Mouse (Mus musculus): ENCODE results near the gene Ppat. TPM values are rescaled to one million over a fixed set of nuclear protein-coding genes. Genes with fewer than 3 reads are reported as not detected.
"Not testable (repeated sequence)": the region's sequence is repeated elsewhere in the genome, so short reads cannot be mapped to it uniquely, and the experiment has no call there.

Gene Ppat
- polyA plus RNA-seq (2015; fragmentation: Nextera tagmentation; extraction: Ambion mirVana) = 20.8 and 25.0 TPM in 2 replicates

DNA sequence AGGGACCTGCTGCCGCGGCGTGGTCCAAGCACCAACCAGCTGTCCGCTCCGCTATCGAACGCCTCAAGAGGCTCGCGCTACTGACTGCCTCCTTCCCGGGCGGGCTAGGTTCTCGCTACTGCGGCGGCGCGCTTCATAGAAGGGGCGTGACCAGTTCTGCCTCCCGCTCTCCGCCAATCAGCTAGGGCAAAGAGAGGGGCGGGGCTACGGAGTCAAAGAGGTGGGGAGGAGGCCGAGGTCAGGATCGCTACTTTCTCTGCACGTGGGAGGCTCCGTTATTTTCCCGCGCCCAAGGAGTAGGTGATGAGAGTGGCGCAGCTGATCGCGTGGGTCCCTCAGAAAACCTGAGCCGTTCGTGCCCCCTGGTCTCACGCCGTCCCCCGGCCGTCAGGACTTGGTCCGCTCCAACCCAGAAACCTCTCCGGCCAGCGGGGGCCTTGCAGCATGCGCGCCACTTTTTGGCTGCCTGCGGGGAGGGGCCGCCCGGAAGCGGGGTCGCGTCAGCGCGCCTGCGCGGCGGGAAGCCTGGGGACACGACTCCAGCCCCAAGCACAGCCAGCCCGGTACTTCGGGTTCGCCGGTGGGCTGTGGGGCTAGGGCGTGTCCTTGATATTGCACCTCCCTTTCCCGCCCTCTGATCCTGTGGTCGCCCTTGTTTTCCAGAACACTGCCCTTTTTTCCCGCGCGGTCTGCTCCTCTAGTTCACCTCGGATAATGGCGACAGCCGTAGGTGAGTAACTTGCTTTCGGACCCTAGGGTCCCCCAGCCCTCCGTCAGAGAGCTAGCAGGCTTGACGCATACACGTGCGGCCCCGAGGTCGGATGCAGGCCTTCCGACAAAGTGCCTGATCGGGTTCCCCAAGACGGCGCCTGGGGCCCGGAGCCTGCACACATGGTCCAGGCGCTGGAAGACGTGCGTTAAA is at the start of gene Ppat, which contains the start of gene Paics:
TSS of gene Ppat (minus strand) at position 473 of the 922 bp plus-strand sequence.
TSS of gene Paics (plus strand) at position 202 of the 922 bp plus-strand sequence.
- ATAC-seq (ENCODE audit: extremely low read depth, insufficient number of reproducible peaks, low FRiP score, low TSS enrichment) = peak; percentile 95
- H3K4me1 ChIP-seq = peaks cover 74% of the 10 kb centered on the region
- H3K9me3 ChIP-seq = no peaks in the 10 kb centered on the region
- H3K9ac ChIP-seq = peak within 1 kb of the TSS; percentile 92
- under 1% methylated on average over 81 of the region's 81 CpGs for WGBS
- H3K4me2 ChIP-seq = peak within 1 kb of the TSS; percentile 93
- H3K4me3 ChIP-seq = peak within 1 kb of the TSS; percentile 88
- peak within 1 kb of the TSS; percentile 91 for H3K27ac ChIP-seq (replicated peaks)
- peaks cover 35% of the 10 kb centered on the region for H3K36me3 ChIP-seq
- H3K27me3 ChIP-seq (replicated peaks) = no peaks in the 10 kb centered on the region

DNA sequence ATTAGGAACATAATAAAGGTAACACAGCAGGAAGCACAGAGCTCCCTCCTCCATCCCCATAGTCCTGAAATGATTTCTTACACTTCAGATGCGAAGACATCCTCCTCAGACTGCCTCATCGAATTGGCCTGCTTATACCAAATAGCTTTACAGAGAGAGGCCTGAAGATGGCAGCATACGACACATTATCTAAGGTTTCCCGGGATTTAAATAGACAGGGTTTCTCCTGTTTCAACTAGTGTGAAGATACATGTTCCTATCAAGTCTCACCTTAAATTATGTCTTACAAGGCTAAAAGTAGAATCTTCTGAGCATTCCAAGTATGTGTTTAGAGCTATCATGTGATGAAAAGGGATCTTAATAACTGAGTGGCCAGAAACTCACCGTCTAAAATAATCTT is 47.0 kb upstream of the Ppat start:
- Histone ChIP-seq H3K27me3 (replicated peaks) (no peaks in the 10 kb centered on the region), H3K36me3 (peaks cover 78% of the 10 kb centered on the region), H3K9me3 (no peaks in the 10 kb centered on the region), H3K27ac (replicated peaks) (no peak overlapping the region), H3K4me2 (no peak overlapping the region), H3K4me1 (no peaks in the 10 kb centered on the region), H3K4me3 (no peak overlapping the region), H3K9ac (no peak overlapping the region)
- 46% methylated on average over 5 of the region's 5 CpGs for WGBS
- no peak for ATAC-seq (ENCODE audit: extremely low read depth, insufficient number of reproducible peaks, low FRiP score, low TSS enrichment)

DNA sequence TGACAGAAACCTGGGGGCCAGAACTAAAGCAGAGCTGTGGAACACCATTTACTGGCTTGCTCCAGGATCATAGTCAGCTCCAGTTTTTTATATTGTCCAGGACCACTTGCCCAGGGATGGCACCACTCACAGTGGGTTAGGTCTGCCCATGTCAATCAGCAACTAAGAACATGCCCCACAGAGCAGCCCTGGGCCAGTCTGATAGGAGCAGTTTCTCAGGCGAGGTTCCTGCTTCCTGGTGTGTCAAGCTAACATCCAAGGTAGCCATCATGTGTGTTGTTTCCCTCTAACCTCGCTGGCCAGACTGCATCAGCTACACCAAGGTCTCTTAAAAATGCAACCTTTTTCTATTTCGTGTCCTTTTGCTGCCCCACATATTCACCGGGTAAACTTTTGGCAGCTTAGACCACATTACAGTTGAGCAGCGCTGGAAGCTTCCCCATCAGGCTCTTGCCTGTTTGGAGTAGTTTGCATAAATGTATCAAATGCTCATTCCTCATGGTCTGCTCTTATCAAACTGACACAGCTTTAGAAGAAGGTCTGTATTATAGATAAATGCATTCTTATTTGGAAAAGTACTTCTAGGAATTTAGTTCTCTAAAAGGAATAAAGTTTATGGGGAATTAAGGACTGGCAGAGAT is 41.9 kb upstream of the Ppat start:
- Histone ChIP-seq H3K9ac (no peak overlapping the region), H3K27ac (replicated peaks) (no peak overlapping the region), H3K4me3 (no peak overlapping the region), H3K4me2 (no peak overlapping the region), H3K27me3 (replicated peaks) (no peaks in the 10 kb centered on the region), H3K36me3 (peaks cover 94% of the 10 kb centered on the region), H3K4me1 (no peaks in the 10 kb centered on the region), H3K9me3 (no peaks in the 10 kb centered on the region)
- no peak for ATAC-seq (ENCODE audit: extremely low read depth, insufficient number of reproducible peaks, low FRiP score, low TSS enrichment)
- 92% methylated on average over 5 of the region's 5 CpGs for WGBS

DNA sequence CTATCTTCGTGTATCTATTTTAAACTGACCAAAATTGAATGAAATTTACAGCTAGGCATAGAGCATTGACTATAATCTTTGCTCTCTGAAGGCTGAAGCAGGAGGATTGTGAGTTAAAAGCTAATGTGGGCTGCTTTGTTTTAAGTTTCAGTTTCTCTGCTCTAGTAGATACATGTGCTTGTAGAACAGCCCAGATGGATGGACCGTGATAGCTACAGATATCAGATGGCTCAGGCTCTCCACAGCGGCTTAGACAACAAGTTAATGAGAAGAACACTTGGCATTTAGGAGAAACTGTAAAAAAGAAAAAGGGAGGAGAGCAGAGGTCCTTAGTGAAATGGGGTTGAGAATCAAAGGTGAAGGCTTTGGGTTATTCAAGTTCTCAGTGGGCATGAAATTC is 39.4 kb upstream of the Ppat start:
- no peaks in the 10 kb centered on the region for H3K4me1 ChIP-seq
- H3K27ac ChIP-seq (replicated peaks) = no peak overlapping the region
- no peaks in the 10 kb centered on the region for H3K27me3 ChIP-seq (replicated peaks)
- no peak overlapping the region for H3K9ac ChIP-seq
- 86% methylated on average over 3 of the region's 3 CpGs for WGBS
- no peaks in the 10 kb centered on the region for H3K9me3 ChIP-seq
- peaks cover 91% of the 10 kb centered on the region for H3K36me3 ChIP-seq
- no peak overlapping the region for H3K4me2 ChIP-seq
- no peak for ATAC-seq (ENCODE audit: extremely low read depth, insufficient number of reproducible peaks, low FRiP score, low TSS enrichment)
- no peak overlapping the region for H3K4me3 ChIP-seq

DNA sequence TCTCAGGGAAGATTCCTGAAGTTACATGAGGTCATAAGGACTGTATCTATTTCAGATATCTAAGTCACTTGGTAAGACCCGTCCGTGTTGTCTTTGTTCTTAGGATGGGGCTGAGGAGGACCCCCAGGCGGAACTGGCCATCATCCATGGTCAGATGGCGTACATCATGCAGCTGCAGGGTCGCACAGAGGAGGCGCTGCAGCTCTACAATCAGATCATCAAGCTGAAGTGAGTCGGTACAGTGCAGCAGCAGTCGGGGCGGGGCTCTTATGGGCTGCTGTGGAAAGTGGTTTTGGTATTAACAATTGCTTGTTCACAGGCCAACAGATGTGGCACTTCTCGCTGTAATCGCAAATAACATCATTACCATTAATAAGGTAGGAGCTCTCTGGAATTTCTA is 32.6 kb upstream of the Ppat start:
- Histone ChIP-seq H3K9ac (no peak overlapping the region), H3K4me3 (no peak overlapping the region), H3K9me3 (no peaks in the 10 kb centered on the region), H3K4me1 (no peaks in the 10 kb centered on the region), H3K27me3 (replicated peaks) (no peaks in the 10 kb centered on the region), H3K36me3 (peaks cover 90% of the 10 kb centered on the region), H3K4me2 (no peak overlapping the region), H3K27ac (replicated peaks) (no peak overlapping the region)
- ATAC-seq (ENCODE audit: extremely low read depth, insufficient number of reproducible peaks, low FRiP score, low TSS enrichment) = no peak
- 92% methylated on average over 11 of the region's 11 CpGs for WGBS

DNA sequence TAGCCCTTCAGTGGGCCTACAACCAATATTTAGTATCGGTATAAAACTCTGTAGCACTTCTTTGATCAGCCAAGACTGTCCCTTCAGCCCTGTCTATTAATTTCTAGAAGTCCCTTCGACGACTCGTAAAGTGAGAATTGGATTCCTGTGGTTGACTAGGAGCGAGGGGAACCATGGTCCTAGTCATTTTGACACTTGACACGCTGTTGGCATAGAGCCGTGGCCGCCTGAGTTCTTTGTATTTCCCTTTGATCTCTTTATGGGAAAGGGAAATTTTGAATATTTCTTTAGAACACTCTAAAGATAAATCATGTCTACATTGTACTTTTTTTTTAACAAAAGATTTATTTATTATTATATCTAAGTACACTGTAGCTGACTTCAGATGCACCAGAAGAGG is 24.4 kb upstream of the Ppat start:
- 88% methylated on average over 8 of the region's 8 CpGs for WGBS
- Histone ChIP-seq H3K4me2 (peak overlapping the region; percentile 96), H3K27ac (replicated peaks) (no peak overlapping the region), H3K4me1 (peaks cover 21% of the 10 kb centered on the region), H3K36me3 (peaks cover 49% of the 10 kb centered on the region), H3K27me3 (replicated peaks) (no peaks in the 10 kb centered on the region), H3K4me3 (peak overlapping the region; percentile 95), H3K9ac (peak overlapping the region; percentile 97), H3K9me3 (no peaks in the 10 kb centered on the region)
- ATAC-seq (ENCODE audit: extremely low read depth, insufficient number of reproducible peaks, low FRiP score, low TSS enrichment) = no peak

DNA sequence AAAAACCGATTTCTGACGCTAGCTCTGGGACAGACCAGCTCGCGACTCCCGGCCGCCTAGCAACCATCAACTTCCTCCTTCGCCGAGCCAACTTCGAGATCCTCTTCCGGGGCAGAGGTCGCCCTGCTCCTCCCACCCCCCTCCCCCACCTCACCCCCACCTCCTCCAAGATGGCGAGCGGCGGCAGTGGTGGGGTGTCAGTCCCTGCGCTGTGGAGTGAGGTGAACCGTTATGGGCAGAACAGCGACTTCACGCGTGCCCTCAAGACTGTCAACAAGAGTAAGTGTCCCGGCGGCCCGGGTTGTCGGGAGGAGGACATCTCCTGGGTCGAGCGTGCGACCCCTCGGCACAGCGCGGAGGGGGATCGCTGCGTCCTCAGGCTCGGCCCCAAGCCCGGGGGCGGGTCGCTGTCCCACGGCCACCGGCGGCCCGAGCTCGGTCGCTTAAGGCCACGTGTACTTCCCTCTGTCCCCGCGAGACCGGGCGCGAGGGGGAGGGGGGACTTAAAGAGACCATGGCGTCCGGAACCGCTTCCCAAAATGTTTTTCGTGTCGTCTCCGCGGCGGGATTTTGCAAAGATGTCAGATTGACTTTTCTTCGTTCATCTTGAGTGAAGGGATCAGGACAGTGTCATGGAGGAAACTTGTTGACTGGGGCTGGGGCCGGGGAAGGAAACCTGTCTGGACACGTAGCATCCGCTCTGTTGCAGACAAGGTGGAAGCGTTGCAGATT is 23.3 kb upstream of the Ppat start, which contains the start of gene Srp72:
TSS of gene Srp72 (plus strand) at position 130 of the 732 bp plus-strand sequence.
- Histone ChIP-seq H3K4me2 (peak within 1 kb of the TSS; percentile 96), H3K36me3 (peaks cover 51% of the 10 kb centered on the region), H3K4me3 (peak within 1 kb of the TSS; percentile 95), H3K27ac (replicated peaks) (peak within 1 kb of the TSS; percentile 95), H3K4me1 (peaks cover 21% of the 10 kb centered on the region), H3K9me3 (no peaks in the 10 kb centered on the region), H3K9ac (peak within 1 kb of the TSS; percentile 97), H3K27me3 (replicated peaks) (no peaks in the 10 kb centered on the region)
- under 1% methylated on average over 60 of the region's 60 CpGs for WGBS
- ATAC-seq (ENCODE audit: extremely low read depth, insufficient number of reproducible peaks, low FRiP score, low TSS enrichment) = peak; percentile 78

DNA sequence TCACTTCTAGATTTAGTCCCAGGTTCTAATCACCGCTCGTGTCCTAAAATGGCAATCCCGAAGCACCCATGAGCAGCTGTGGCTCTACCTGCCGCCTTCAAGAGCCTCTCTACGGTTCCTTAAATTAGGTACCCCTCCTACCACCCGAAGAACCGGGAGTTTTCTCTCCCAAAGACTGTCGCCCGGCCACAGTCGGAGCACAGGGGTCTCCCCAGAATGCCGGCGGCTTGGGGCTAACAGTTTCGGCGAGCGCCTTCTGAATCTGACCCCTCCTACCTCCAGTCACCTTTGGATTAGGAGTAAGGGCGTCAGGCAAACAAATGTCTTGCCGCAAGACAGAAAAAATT is 22.8 kb upstream of the Ppat start:
- peak overlapping the region; percentile 95 for H3K4me3 ChIP-seq
- 2% methylated on average over 17 of the region's 17 CpGs for WGBS
- ATAC-seq (ENCODE audit: extremely low read depth, insufficient number of reproducible peaks, low FRiP score, low TSS enrichment) = 0 out of 2 replicates have a peak, but pooled peaks have one; percentile 13
- H3K9ac ChIP-seq = peak overlapping the region; percentile 97
- H3K27me3 ChIP-seq (replicated peaks) = no peaks in the 10 kb centered on the region
- peaks cover 21% of the 10 kb centered on the region for H3K4me1 ChIP-seq
- H3K9me3 ChIP-seq = no peaks in the 10 kb centered on the region
- H3K36me3 ChIP-seq = peaks cover 51% of the 10 kb centered on the region
- peak overlapping the region; percentile 96 for H3K4me2 ChIP-seq
- peak overlapping the region; percentile 95; the same call in 1 of the 2 replicates for H3K27ac ChIP-seq (replicated peaks)

DNA sequence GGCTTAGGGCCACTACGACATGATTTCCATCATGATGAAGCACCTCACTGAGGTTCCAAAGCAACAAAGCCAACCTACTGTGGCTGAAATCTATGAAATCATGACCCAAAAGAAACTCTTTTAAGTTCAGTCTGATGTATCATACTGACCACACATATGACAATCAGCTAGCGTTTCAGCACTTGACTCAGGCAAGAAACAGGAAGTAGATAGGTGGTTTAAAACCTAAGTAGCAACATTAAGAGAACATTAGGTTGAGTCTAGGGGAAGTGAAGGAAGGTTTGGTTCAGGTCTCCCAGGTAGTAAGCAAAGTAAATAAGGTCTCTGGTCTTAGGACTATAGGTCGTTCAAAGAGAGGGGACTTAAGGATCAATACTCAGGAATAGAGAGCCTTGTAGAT is 22.1 kb upstream of the Ppat start:
- peak overlapping the region; percentile 97 for H3K9ac ChIP-seq
- H3K4me2 ChIP-seq = peak overlapping the region; percentile 96
- ATAC-seq (ENCODE audit: extremely low read depth, insufficient number of reproducible peaks, low FRiP score, low TSS enrichment) = no peak
- H3K27me3 ChIP-seq (replicated peaks) = no peaks in the 10 kb centered on the region
- H3K36me3 ChIP-seq = peaks cover 51% of the 10 kb centered on the region
- H3K9me3 ChIP-seq = no peaks in the 10 kb centered on the region
- peak overlapping the region; percentile 95 for H3K4me3 ChIP-seq
- H3K4me1 ChIP-seq = peaks cover 21% of the 10 kb centered on the region
- no peak overlapping the region for H3K27ac ChIP-seq (replicated peaks)
- WGBS = 58% methylated on average over 3 of the region's 3 CpGs

DNA sequence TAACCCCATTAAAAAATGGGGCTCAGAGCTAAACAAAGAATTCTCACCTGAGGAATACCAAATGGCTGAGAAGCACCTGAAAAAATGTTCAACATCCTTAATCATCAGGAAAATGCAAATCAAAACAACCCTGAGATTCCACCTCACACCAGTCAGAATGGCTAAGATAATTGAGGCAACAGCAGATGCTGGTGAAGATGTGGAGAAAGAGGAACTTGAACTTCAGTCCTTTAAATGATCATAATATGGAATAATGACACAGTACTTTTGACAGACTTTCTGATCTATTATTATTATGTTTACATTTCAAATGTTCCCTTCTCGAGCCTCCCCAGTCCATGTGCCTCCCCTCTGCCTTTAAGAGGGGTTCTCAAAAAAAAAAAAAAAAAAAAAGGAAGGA is 19.7 kb upstream of the Ppat start:
- 79% methylated on average over 1 of the region's 1 CpGs for WGBS

DNA sequence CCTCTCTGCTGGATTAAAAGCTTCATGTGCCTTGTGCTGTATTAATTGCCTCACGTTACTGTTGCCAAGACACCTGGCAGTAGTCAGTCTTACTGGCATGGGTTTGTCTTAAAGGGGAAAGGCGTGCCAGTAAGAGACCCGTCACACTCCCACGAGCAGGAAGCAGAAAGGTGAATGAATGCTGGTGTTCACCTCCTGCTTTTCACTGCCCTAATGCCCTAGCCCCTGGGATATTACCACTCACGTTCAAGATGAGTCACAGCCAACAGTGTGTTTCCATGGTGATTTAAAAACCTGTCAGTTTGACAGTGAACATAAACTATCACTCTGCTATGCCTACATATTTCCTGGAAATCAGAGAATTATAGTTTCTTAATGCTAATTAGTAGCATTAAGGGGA is 17.9 kb upstream of the Ppat start:
- no peak overlapping the region for H3K4me2 ChIP-seq
- H3K4me1 ChIP-seq = peaks cover 9% of the 10 kb centered on the region
- H3K36me3 ChIP-seq = peaks cover 71% of the 10 kb centered on the region
- no peak overlapping the region for H3K9ac ChIP-seq
- ATAC-seq (ENCODE audit: extremely low read depth, insufficient number of reproducible peaks, low FRiP score, low TSS enrichment) = no peak
- no peak overlapping the region for H3K27ac ChIP-seq (replicated peaks)
- no peaks in the 10 kb centered on the region for H3K9me3 ChIP-seq
- WGBS = 78% methylated on average over 5 of the region's 5 CpGs
- no peaks in the 10 kb centered on the region for H3K27me3 ChIP-seq (replicated peaks)
- H3K4me3 ChIP-seq = no peak overlapping the region

More for the DNA sequence above, 19.7 kb upstream of the Ppat start:
- H3K4me2 ChIP-seq; H3K9me3 ChIP-seq; ATAC-seq (ENCODE audit: extremely low read depth, insufficient number of reproducible peaks, low FRiP score, low TSS enrichment); H3K27me3 ChIP-seq (replicated peaks); H3K27ac ChIP-seq (replicated peaks); H3K4me3 ChIP-seq; H3K9ac ChIP-seq: not testable (repeated sequence)
- Histone ChIP-seq H3K4me1 (peaks cover 19% of the 10 kb centered on the region), H3K36me3 (peaks cover 54% of the 10 kb centered on the region)
